Mouse (Mus musculus) heart, postnatal 0 days (tissue): ENCODE measurements at regions not wholly inside any gene's neighbourhood (a gene's known extent, or its start where the extent isn't known, plus 50 kb on each side); places are given as distances from the start of the nearest gene placed in this dataset.

Experiments used
- ATAC-seq: fragments of 200-750 bp; cut with Nextera tagmentation; 2 replicates; pipeline ENCODE4 v1.8.0; 2017; ENCODE audit warnings: low read depth, moderate number of reproducible peaks, moderate library complexity; ENCODE audit not compliant: insufficient read depth
- DNase-seq: peaks from one replicate; pipeline ENCODE4 v3.0.0-alpha.2; 2016; ENCODE audit warnings: low spot score
- H3K27ac ChIP-seq: fragments of 300-500 bp; sonication (generic); 2 replicates; pipeline ENCODE4 v1.5.1; 2014; ENCODE audit warnings: low read depth, mild to moderate bottlenecking
- H3K27me3 ChIP-seq: fragments of 300-500 bp; sonication (generic); 2 replicates; pipeline ENCODE4 v1.6.1; 2014; ENCODE audit warnings: low read length, mixed read lengths; ENCODE audit not compliant: control insufficient read depth, insufficient read depth
- H3K36me3 ChIP-seq: fragments of 300-500 bp; sonication (generic); replicated peaks from 2 replicates; pipeline ENCODE4 v1.6.1; 2014; ENCODE audit warnings: low read length, mixed read lengths; ENCODE audit not compliant: control insufficient read depth, insufficient read depth
- H3K4me1 ChIP-seq: fragments of 300-500 bp; sonication (generic); 2 replicates; pipeline ENCODE4 v1.6.1; 2014; ENCODE audit warnings: antibody characterized with exemption; ENCODE audit not compliant: control insufficient read depth, insufficient read depth
- H3K4me2 ChIP-seq: fragments of 300-500 bp; sonication (generic); 2 replicates; pipeline ENCODE4 v1.6.1; 2014; ENCODE audit warnings: low read depth, mild to moderate bottlenecking, low read length, moderate library complexity
- H3K4me3 ChIP-seq: fragments of 300-500 bp; sonication (generic); 2 replicates; pipeline ENCODE4 v1.5.1; 2014; ENCODE audit warnings: low read depth, low read length
- H3K9ac ChIP-seq: fragments of 300-500 bp; sonication (generic); replicated peaks from 2 replicates; pipeline ENCODE4 v1.6.1; 2014; ENCODE audit warnings: low read depth, low read length, mixed read lengths
- H3K9me3 ChIP-seq: fragments of 300-500 bp; sonication (generic); replicated peaks from 2 replicates; pipeline ENCODE4 v1.6.1; 2016; ENCODE audit warnings: low read length; ENCODE audit not compliant: control insufficient read depth
- CTCF ChIP-seq: IDR thresholded peaks from 2 replicates; pipeline ENCODE4 v1.5.1; 2016; ENCODE audit warnings: antibody characterized with exemption, control low read depth, low read depth
- EP300 ChIP-seq: IDR thresholded peaks from 2 replicates; pipeline ENCODE4 v1.6.1; 2016; ENCODE audit warnings: antibody characterized with exemption, low read depth
- WGBS: fragments of 180-500 bp; shearing (Covaris S2); extraction: QIAGEN DNeasy Blood & Tissue Kit; methylation state at CpG from one replicate; pipeline ENCODE4 v1.1.7; 2014; 5-methylcytosine and 5-hydroxymethylcytosine counted together

GRCm38 (mm10) chr12:5568941-5569340 lies 193.5 kb upstream of the Klhl29 start:
- Histone ChIP-seq H3K9me3 (no peaks in the 10 kb centered on the region), H3K9ac (no peak overlapping the region), H3K27ac (no peak overlapping the region), H3K36me3 (no peaks in the 10 kb centered on the region), H3K4me1 (no peaks in the 10 kb centered on the region), H3K4me2 (no peak overlapping the region), H3K4me3 (no peak overlapping the region), H3K27me3 (no peaks in the 10 kb centered on the region)
- DNase-seq: no peak
- ATAC-seq: no peak
- WGBS: 80% methylated on average over 5 of the region's 5 CpGs
- no peak for TF ChIP-seq EP300
- TF ChIP-seq CTCF: no peak

- no peak overlapping the region for H3K4me2 ChIP-seq
- H3K9ac ChIP-seq: no peak overlapping the region
- ATAC-seq (no peak), DNase-seq (no peak)
- no peaks in the 10 kb centered on the region for H3K4me1 ChIP-seq
- H3K4me3 ChIP-seq: no peak overlapping the region
- WGBS: 17% methylated on average over 2 of the region's 2 CpGs
- H3K9me3 ChIP-seq: no peaks in the 10 kb centered on the region
- TF ChIP-seq CTCF: no peak
- no peak overlapping the region for H3K27ac ChIP-seq
- H3K27me3 ChIP-seq: no peaks in the 10 kb centered on the region
- no peaks in the 10 kb centered on the region for H3K36me3 ChIP-seq
Observed at GRCm38 (mm10) chr12:5566231-5566630, 190.7 kb upstream of the Klhl29 start.

- no peak overlapping the region for H3K9ac ChIP-seq
- 53% methylated on average over 4 of the region's 4 CpGs for WGBS
- TF ChIP-seq CTCF: no peak
- no peak for TF ChIP-seq EP300
- H3K27me3 ChIP-seq: no peaks in the 10 kb centered on the region
- DNase-seq: no peak
- no peaks in the 10 kb centered on the region for H3K4me1 ChIP-seq
- H3K36me3 ChIP-seq: no peaks in the 10 kb centered on the region
- H3K9me3 ChIP-seq: no peaks in the 10 kb centered on the region
- H3K4me2 ChIP-seq: no peak overlapping the region
- H3K27ac ChIP-seq: no peak overlapping the region
- no peak for ATAC-seq
- H3K4me3 ChIP-seq: no peak overlapping the region
Observed at GRCm38 (mm10) chr12:5552607-5553006, 177.1 kb upstream of the Klhl29 start.

- Histone ChIP-seq H3K9ac (no peak overlapping the region), H3K4me2 (no peak overlapping the region), H3K4me3 (no peak overlapping the region), H3K27ac (no peak overlapping the region), H3K27me3 (no peaks in the 10 kb centered on the region), H3K9me3 (no peaks in the 10 kb centered on the region), H3K4me1 (no peaks in the 10 kb centered on the region), H3K36me3 (no peaks in the 10 kb centered on the region)
- ATAC-seq (no peak), DNase-seq (no peak)
- TF ChIP-seq EP300 (no peak), CTCF (no peak)
- 48% methylated on average over 2 of the region's 2 CpGs for WGBS
Observed at GRCm38 (mm10) chr12:5551901-5552300, 176.4 kb upstream of the Klhl29 start.

- Histone ChIP-seq H3K4me1 (no peaks in the 10 kb centered on the region), H3K9me3 (no peaks in the 10 kb centered on the region), H3K9ac (no peak overlapping the region), H3K4me3 (no peak overlapping the region), H3K4me2 (no peak overlapping the region), H3K27ac (no peak overlapping the region), H3K36me3 (no peaks in the 10 kb centered on the region), H3K27me3 (no peaks in the 10 kb centered on the region)
- no peak for TF ChIP-seq CTCF
- TF ChIP-seq EP300: no peak
- no peak for ATAC-seq
- no peak for DNase-seq
- 59% methylated on average over 7 of the region's 7 CpGs for whole genome bisulfite sequencing
Observed at GRCm38 (mm10) chr12:5549796-5550195, 174.3 kb upstream of the Klhl29 start.

GRCm38 (mm10) chr12:5547698-5548097 lies 172.2 kb upstream of the Klhl29 start:
- no peak overlapping the region for H3K4me3 ChIP-seq
- no peaks in the 10 kb centered on the region for H3K4me1 ChIP-seq
- WGBS: 73% methylated on average over 5 of the region's 5 CpGs
- no peak overlapping the region for H3K27ac ChIP-seq
- TF ChIP-seq CTCF (no peak), EP300 (no peak)
- no peaks in the 10 kb centered on the region for H3K27me3 ChIP-seq
- no peak overlapping the region for H3K9ac ChIP-seq
- DNase-seq: no peak
- H3K4me2 ChIP-seq: no peak overlapping the region
- no peaks in the 10 kb centered on the region for H3K36me3 ChIP-seq
- no peak for ATAC-seq
- H3K9me3 ChIP-seq: no peaks in the 10 kb centered on the region
